Comparison of ENCODE assay signal across 12 mouse cellular contexts in genomic region chr12:73842000-73842675, GRCm38 (mm10). TPM values are rescaled to one million over a fixed set of nuclear protein-coding genes. Genes with fewer than 3 reads are reported as not detected.
DNase-seq lines count a peak whose midpoint lies in the region; ATAC-seq and TF ChIP-seq lines count a peak whose summit lies in the region.
"Had no signal": no experiment of that assay in that cellular context is flagged by ENCODE, and none has a peak within 500 bp of the region (broad histone marks: within the 10 kb centered on the region; RNA-seq: fewer than 3 reads in every experiment).

No protein-coding gene starts in this region.

- H3K9ac ChIP-seq in liver, embryonic 12.5 days: no peak overlapping the region
- H3K9ac ChIP-seq in MEL (ENCODE audit: control insufficient read depth, low read depth, low read length, poor library complexity, severe bottlenecking): no peak overlapping the region
- no peak overlapping the region for H3K9ac ChIP-seq in neural tube, embryonic 15.5 days (replicated peaks)
- H3K9ac ChIP-seq in midbrain, embryonic 14.5 days (replicated peaks; ENCODE audit: low read length): no peak overlapping the region
- H3K9ac ChIP-seq: hindbrain, embryonic 13.5 days; liver, embryonic 14.5 days had no signal

- H3K79me2 ChIP-seq in MEL (ENCODE audit: control insufficient read depth, insufficient read depth, low read length, poor library complexity): no peaks in the 10 kb centered on the region

- H3K9me3 ChIP-seq in liver, embryonic 12.5 days (replicated peaks): no peaks in the 10 kb centered on the region
- no peaks in the 10 kb centered on the region for H3K9me3 ChIP-seq in MEL (replicated peaks; ENCODE audit: insufficient read depth, low read length)
- H3K9me3 ChIP-seq in neural tube, embryonic 15.5 days (replicated peaks): no peaks in the 10 kb centered on the region
- H3K9me3 ChIP-seq in midbrain, embryonic 14.5 days (ENCODE audit: control insufficient read depth, low read length): no peaks in the 10 kb centered on the region
- H3K9me3 ChIP-seq: hindbrain, embryonic 13.5 days had no signal

- ATAC-seq in liver, embryonic 12.5 days: 0 out of 2 replicates have a peak, but pooled peaks have one; percentile 37
- ATAC-seq in neural tube, embryonic 15.5 days (ENCODE audit: low FRiP score): no peak
- no peak for ATAC-seq in midbrain, embryonic 14.5 days (ENCODE audit: low FRiP score, low TSS enrichment)

- H3K4me2 ChIP-seq in liver, embryonic 12.5 days: 0 out of 2 replicates have a peak overlapping the region, but pooled peaks have one; percentile 6
- no peak overlapping the region for H3K4me2 ChIP-seq in neural tube, embryonic 15.5 days
- H3K4me2 ChIP-seq in midbrain, embryonic 14.5 days (ENCODE audit: low read length): no peak overlapping the region
- H3K4me2 ChIP-seq: hindbrain, embryonic 13.5 days had no signal

- no peak overlapping the region for H3K27ac ChIP-seq in liver, embryonic 12.5 days
- no peak overlapping the region for H3K27ac ChIP-seq in MEL (ENCODE audit: control insufficient read depth, low read depth, low read length)
- H3K27ac ChIP-seq in cerebellum, adult 2 months (ENCODE audit: insufficient read depth, low read length): no peak overlapping the region
- no peak overlapping the region for H3K27ac ChIP-seq in neural tube, embryonic 15.5 days (replicated peaks)
- no peak overlapping the region for H3K27ac ChIP-seq in midbrain, embryonic 14.5 days (replicated peaks; ENCODE audit: low read depth, low read length)
- H3K27ac ChIP-seq: hindbrain, embryonic 13.5 days; liver, embryonic 14.5 days had no signal

- 0 out of 2 replicates have a peak, but pooled peaks cover 6% of the 10 kb centered on the region for H3K27me3 ChIP-seq in liver, embryonic 12.5 days (replicated peaks)
- H3K27me3 ChIP-seq in MEL (ENCODE audit: control insufficient read depth in 1 of 2, insufficient read depth in 2 of 2, low read length in 2 of 2): no peaks in the 10 kb centered on the region
- H3K27me3 ChIP-seq in cerebellum, adult 2 months (ENCODE audit: control insufficient read depth, insufficient read depth, low read length): no peaks in the 10 kb centered on the region
- H3K27me3 ChIP-seq in neural tube, embryonic 15.5 days (replicated peaks): no peaks in the 10 kb centered on the region
- no peaks in the 10 kb centered on the region for H3K27me3 ChIP-seq in midbrain, embryonic 14.5 days (ENCODE audit: control insufficient read depth, insufficient read depth, low read length)
- H3K27me3 ChIP-seq: hindbrain, embryonic 13.5 days had no signal

- no peak overlapping the region for H3K4me3 ChIP-seq in liver, embryonic 12.5 days
- H3K4me3 ChIP-seq in MEL (ENCODE audit: control insufficient read depth in 1 of 2, insufficient read depth in 1 of 2, low read depth in 2 of 2, low read length in 2 of 2): no peak overlapping the region
- H3K4me3 ChIP-seq in cerebellum, adult 2 months (replicated peaks; ENCODE audit: insufficient read depth, low read depth, low read length): no peak overlapping the region
- no peak overlapping the region for H3K4me3 ChIP-seq in neural tube, embryonic 15.5 days (replicated peaks)
- H3K4me3 ChIP-seq in midbrain, embryonic 14.5 days (replicated peaks; ENCODE audit: low read depth, low read length): no peak overlapping the region
- H3K4me3 ChIP-seq: hindbrain, embryonic 13.5 days had no signal

- 29% methylated on average over 9 of the region's 9 CpGs for WGBS in liver, embryonic 12.5 days (ENCODE audit: insufficient replicate concordance)
- 82% methylated on average over 9 of the region's 9 CpGs for WGBS in cerebellum, adult 2 months
- 81% methylated on average over 9 of the region's 9 CpGs for WGBS in neural tube, embryonic 15.5 days
- WGBS in midbrain, embryonic 14.5 days: 84% methylated on average over 9 of the region's 9 CpGs

- H3K4me1 ChIP-seq in liver, embryonic 12.5 days: peaks cover 4% of the 10 kb centered on the region; the same call in 1 of the 2 replicates
- H3K4me1 ChIP-seq in MEL (ENCODE audit: control insufficient read depth in 1 of 2, insufficient read depth in 2 of 2, low read length in 2 of 2): no peaks in the 10 kb centered on the region
- no peaks in the 10 kb centered on the region for H3K4me1 ChIP-seq in cerebellum, adult 2 months (ENCODE audit: control insufficient read depth, insufficient read depth, low read length)
- no peaks in the 10 kb centered on the region for H3K4me1 ChIP-seq in neural tube, embryonic 15.5 days
- no peaks in the 10 kb centered on the region for H3K4me1 ChIP-seq in midbrain, embryonic 14.5 days (ENCODE audit: control insufficient read depth, insufficient read depth, low read length)
- H3K4me1 ChIP-seq: hindbrain, embryonic 13.5 days had no signal

- no peak for TF ChIP-seq CTCF in MEL (IDR thresholded peaks at IDR 0.05 in 2 of 3, conservative IDR thresholded peaks at IDR 0.05 in 1 of 3; ENCODE audit: control insufficient read depth in 1 of 3, insufficient read depth in 1 of 3, low read depth in 2 of 3, low read length in 3 of 3, poor library complexity in 1 of 3, severe bottlenecking in 1 of 3)
- TF ChIP-seq CTCF in cerebellum, adult 2 months (IDR thresholded peaks at IDR 0.05; ENCODE audit: borderline replicate concordance, insufficient read depth, low read depth, low read length): no peak

- no peak for TF ChIP-seq EP300 in MEL (IDR thresholded peaks at IDR 0.05; ENCODE audit: low read depth in 1 of 2, low read length in 2 of 2)

- DNase-seq in liver: no peak
- peak; percentile 35 for DNase-seq in MEL (ENCODE audit: low read depth, low spot score)
- peak; percentile 93 for DNase-seq in induced T-regulatory cell, adult 2 months (ENCODE audit: low read depth)
- DNase-seq in thymus, postnatal 0 days (ENCODE audit: low spot score): peak; percentile 55
- no peak for DNase-seq in cerebellum, adult 2 months
- DNase-seq in midbrain, embryonic 14.5 days: no peak
- DNase-seq: cerebellum, postnatal 14 days; retina, postnatal 1 day had no signal

- TF ChIP-seq RAD21 in MEL (IDR thresholded peaks at IDR 0.05; ENCODE audit: low read depth, low read length): no peak

- H3K36me3 ChIP-seq in liver, embryonic 12.5 days: no peaks in the 10 kb centered on the region
- H3K36me3 ChIP-seq in MEL (ENCODE audit: control insufficient read depth in 1 of 2, insufficient read depth in 2 of 2, low read length in 2 of 2): no peaks in the 10 kb centered on the region
- no peaks in the 10 kb centered on the region for H3K36me3 ChIP-seq in neural tube, embryonic 15.5 days
- H3K36me3 ChIP-seq in midbrain, embryonic 14.5 days (ENCODE audit: control insufficient read depth, insufficient read depth, low read length): no peaks in the 10 kb centered on the region
- H3K36me3 ChIP-seq: hindbrain, embryonic 13.5 days had no signal

- no peak for TF ChIP-seq POLR2A in MEL (IDR thresholded peaks at IDR 0.05; ENCODE audit: control insufficient read depth in 1 of 2, insufficient read depth in 1 of 2, low read depth in 1 of 2, low read length in 2 of 2, poor library complexity in 1 of 2)
- no peak for TF ChIP-seq POLR2A in cerebellum, adult 2 months (IDR thresholded peaks at IDR 0.05; ENCODE audit: borderline replicate concordance, insufficient read depth, low read length)

TF ChIP-seq in MEL, 35 proteins besides CTCF, POLR2A, EP300 and RAD21:
- no peak for TF ChIP-seq MEF2A (IDR thresholded peaks at IDR 0.05; ENCODE audit: extremely low read depth, insufficient replicate concordance, low read depth, low read length, poor library complexity, severe bottlenecking)
- no peak for TF ChIP-seq MAFK (IDR thresholded peaks at IDR 0.05; ENCODE audit: borderline replicate concordance, low read depth, low read length)
- TF ChIP-seq ZC3H11A (IDR thresholded peaks at IDR 0.05; ENCODE audit: low read depth, low read length): no peak
- TF ChIP-seq TCF12 (IDR thresholded peaks at IDR 0.05; ENCODE audit: low read depth, low read length): no peak
- TF ChIP-seq RCOR1 (IDR thresholded peaks at IDR 0.05; ENCODE audit: low read depth, low read length): peak; percentile 67; the same call in 1 of the 2 replicates
- no peak for TF ChIP-seq MYC (IDR thresholded peaks at IDR 0.05; ENCODE audit: low read depth, low read length)
- no peak for TF ChIP-seq NELFE (IDR thresholded peaks at IDR 0.05; ENCODE audit: low read depth, low read length)
- no peak for TF ChIP-seq MYB (IDR thresholded peaks at IDR 0.05; ENCODE audit: low read depth, low read length)
- peak; percentile 29; the same call in 1 of the 2 replicates for TF ChIP-seq GATA1 (IDR thresholded peaks at IDR 0.05; ENCODE audit: low read depth, low read length)
- TF ChIP-seq KAT2A (conservative IDR thresholded peaks at IDR 0.05; ENCODE audit: low read depth, low read length): no peak
- TF ChIP-seq JUND (IDR thresholded peaks at IDR 0.05; ENCODE audit: low read depth, low read length): peak; percentile 74; the same call in 1 of the 2 replicates

RNA-seq across cellular contexts. Expression of gene Hif1a, which starts 59.0 kb away (rescaled TPM):
- 33.3 and 34.1 TPM in 2 replicates for polyA plus RNA-seq in liver, embryonic 12.5 days (2016; fragmentation: Nextera tagmentation; extraction: Ambion mirVana)
- total RNA-seq in MEL (2012; rRNA removed): 22.7 and 23.2 TPM in 2 replicates
- polyA plus RNA-seq in MEL (2012; ENCODE audit: insufficient read depth in 1 of 2, insufficient read length in 2 of 2, low read depth in 1 of 2, low replicate concordance in 2 of 2, missing spikeins in 1 of 2): 10 to 100 TPM in 1 of 2 experiments, not detected in 1; 23.3 TPM
- polyA plus RNA-seq in thymus, postnatal 0 days (2015; fragmentation: Nextera tagmentation; extraction: Ambion mirVana): 75.2 and 75.7 TPM in 2 replicates
- polyA plus RNA-seq in cerebellum, adult 2 months (2012; rRNA removed): 72.6 and 79.9 TPM in 2 replicates
- 74.0 and 74.1 TPM in 2 replicates for polyA plus RNA-seq in neural tube, embryonic 15.5 days (2015; fragmentation: Nextera tagmentation; extraction: Ambion mirVana)
- polyA plus RNA-seq in midbrain, embryonic 14.5 days (2014; fragmentation: Nextera tagmentation; extraction: Ambion mirVana): 90.0 and 119 TPM in 2 replicates

Comparison
In these comparisons a context has a peak if more than half of its experiments do, and no peak if none do; other contexts are left out.
1. DNase-seq: peak in MEL (single experiment), induced T-regulatory cell, adult 2 months (single experiment) and thymus, postnatal 0 days (single experiment); none in liver (single experiment), cerebellum, adult 2 months (0 of 2) and midbrain, embryonic 14.5 days (single experiment).